Comparison of ENCODE assay signal across 17 mouse cellular contexts in the genomic region with DNA sequence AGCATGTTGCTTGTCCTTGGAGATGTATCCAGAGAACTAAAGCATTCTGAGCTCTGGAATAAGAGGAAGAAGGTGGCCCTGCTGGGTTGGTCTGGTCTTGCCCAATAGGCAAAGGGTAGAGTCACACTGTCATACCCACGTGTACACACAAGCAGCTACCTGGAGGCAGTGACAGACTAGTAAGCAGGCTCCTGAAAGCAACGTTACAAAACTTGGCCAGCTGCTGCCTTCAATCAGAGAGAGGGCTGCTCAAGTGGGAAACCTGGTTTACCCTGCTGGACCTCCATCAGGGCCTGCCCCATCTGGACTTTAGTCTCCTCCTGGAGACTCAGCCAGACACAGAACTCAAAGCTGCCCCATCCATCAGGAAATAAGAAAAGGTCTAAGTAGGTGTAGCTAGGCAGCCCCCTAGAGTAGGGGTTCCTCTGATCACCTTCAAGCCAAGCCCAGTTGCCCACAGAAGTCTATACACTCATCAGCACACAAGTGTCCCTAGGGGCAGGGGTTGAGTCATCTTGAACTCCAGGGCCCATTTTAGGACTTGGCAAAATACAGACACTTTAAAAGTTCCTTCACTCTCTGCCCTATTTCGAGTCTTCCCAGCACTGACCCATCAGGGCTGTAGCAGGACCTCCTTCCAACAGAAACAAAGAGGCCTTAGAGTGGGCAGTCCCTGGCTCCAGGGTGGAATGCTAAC. TPM values are rescaled to one million over a fixed set of nuclear protein-coding genes. Genes with fewer than 3 reads are reported as not detected.
DNase-seq lines count a peak whose midpoint lies in the region; ATAC-seq and TF ChIP-seq lines count a peak whose summit lies in the region.
"Had no signal": no experiment of that assay in that cellular context is flagged by ENCODE, and none has a peak within 500 bp of the region (broad histone marks: within the 10 kb centered on the region; RNA-seq: fewer than 3 reads in every experiment).

No protein-coding gene starts in this region.

- TF ChIP-seq CTCF in heart, adult 2 months (IDR thresholded peaks at IDR 0.05), result no peak
- TF ChIP-seq CTCF in bone marrow macrophage, adult 2 months (IDR thresholded peaks at IDR 0.05; ENCODE audit: low read depth, low read length), result no peak

- H3K79me2 ChIP-seq in heart, adult 2 months (replicated peaks; ENCODE audit: control insufficient read depth, insufficient read depth, low read length), result no peaks in the 10 kb centered on the region

- TF ChIP-seq EP300 in heart, adult 2 months (IDR thresholded peaks at IDR 0.05; ENCODE audit: insufficient read depth, low read depth, low read length), result no peak

- intact Hi-C loops in heart, adult 2 months (cut with DNase I), result no loop called here
- intact Hi-C loops in heart, postnatal 25 days (cut with DNase I), result loop anchor here (2.0 kb wide), 1 partner anchor 38 kb away; no protein-coding TSS in a partner anchor
- intact Hi-C loops in left cerebral cortex, postnatal 36 days (cut with DNase I), result no loop called here

- peaks cover 6% of the 10 kb centered on the region; the same call in 1 of the 2 replicates for H3K4me1 ChIP-seq in heart, adult 2 months (ENCODE audit: control insufficient read depth, insufficient read depth, low read length)
- H3K4me1 ChIP-seq in bone marrow macrophage, adult 2 months (ENCODE audit: control insufficient read depth, insufficient read depth, low read length), result peaks cover 36% of the 10 kb centered on the region

- H3K36me3 ChIP-seq in heart, adult 2 months (ENCODE audit: control insufficient read depth, insufficient read depth, low read length), result no peaks in the 10 kb centered on the region
- H3K36me3 ChIP-seq: embryonic facial prominence, embryonic 15.5 days; heart, embryonic 15.5 days; limb, embryonic 15.5 days had no signal

- peak overlapping the region; percentile 21; the same call in 1 of the 2 replicates for H3K27ac ChIP-seq in heart, adult 2 months
- peak overlapping the region; percentile 52 for H3K27ac ChIP-seq in bone marrow macrophage, adult 2 months (ENCODE audit: insufficient read depth, low read depth, low read length)
- H3K27ac ChIP-seq: embryonic facial prominence, embryonic 15.5 days; forebrain, embryonic 13.5 days; heart, embryonic 15.5 days; hindbrain, postnatal 0 days; left cerebral cortex, adult 2 months; limb, embryonic 15.5 days had no signal

- no peak overlapping the region for H3K4me3 ChIP-seq in heart, adult 2 months
- H3K4me3 ChIP-seq in bone marrow macrophage, adult 2 months (ENCODE audit: insufficient read depth, low read length), result no peak overlapping the region
- H3K4me3 ChIP-seq: embryonic facial prominence, embryonic 15.5 days; forebrain, embryonic 13.5 days; heart, embryonic 15.5 days; left cerebral cortex, adult 2 months; limb, embryonic 15.5 days had no signal

- no peak overlapping the region for H3K9ac ChIP-seq in heart, adult 2 months (ENCODE audit: low read depth, low read length)
- H3K9ac ChIP-seq: embryonic facial prominence, embryonic 15.5 days; forebrain, embryonic 13.5 days; heart, embryonic 15.5 days; limb, embryonic 15.5 days had no signal

- peak in 1 of 2 experiments; percentile 51 for DNase-seq in heart, adult 2 months
- no peak for DNase-seq in heart, postnatal 25 days (ENCODE audit: low spot score)
- peak; percentile 35 for DNase-seq in 416B (ENCODE audit: low read depth)
- DNase-seq in left cerebral cortex, postnatal 36 days (ENCODE audit: low spot score in 2 of 2), result no peak
- no peak for DNase-seq in embryo, embryonic 9.5 days (ENCODE audit: extremely low spot score)
- no peak for DNase-seq in ovary, adult 18-20 months (ENCODE audit: low spot score)
- DNase-seq: adrenal gland, postnatal 10 days; kidney, postnatal 14 days; thymus, adult 2 months had no signal

- H3K27me3 ChIP-seq in heart, adult 2 months (ENCODE audit: control insufficient read depth, insufficient read depth, low read length), result no peaks in the 10 kb centered on the region
- H3K27me3 ChIP-seq: embryonic facial prominence, embryonic 15.5 days; forebrain, embryonic 13.5 days; heart, embryonic 15.5 days; limb, embryonic 15.5 days had no signal

- ATAC-seq in megakaryocyte progenitor cell, adult 5-6 weeks (replicated peaks; ENCODE audit: poor library complexity), result peak; percentile 82
- ATAC-seq: forebrain, embryonic 13.5 days; hindbrain, postnatal 0 days had no signal

- no peak for TF ChIP-seq POLR2A in heart, adult 2 months (IDR thresholded peaks at IDR 0.05; ENCODE audit: insufficient read depth, low read depth, low read length)
- TF ChIP-seq POLR2A in bone marrow macrophage, adult 2 months (IDR thresholded peaks at IDR 0.05; ENCODE audit: borderline replicate concordance, low read depth, low read length), result no peak

- 67% methylated on average over 3 of the region's 3 CpGs for WGBS in heart, adult 2 months

RNA-seq across cellular contexts. Expression of a gene that starts 25.9 kb away (rescaled TPM):
- total RNA-seq in heart, adult 2 months (2021), result 10 to 100 TPM; 20.9 to 22.4 TPM
- 5.6 and 8.1 TPM in 2 replicates for polyA plus RNA-seq in heart, adult 2 months (2012; rRNA removed)
- 10 to 100 TPM; 20.1 to 29.1 TPM for total RNA-seq in heart, postnatal 25 days (2021)
- polyA plus RNA-seq in bone marrow macrophage, adult 2 months (2012; ENCODE audit: insufficient read depth, insufficient read length, missing spikeins), result 51.2 and 53.0 TPM in 2 replicates
- 48.3 and 62.8 TPM in 2 replicates for total RNA-seq in megakaryocyte progenitor cell, adult 5-6 weeks (2015)
- total RNA-seq in megakaryocyte progenitor cell, adult 5-6 weeks (2017), result 27.1 and 50.4 TPM in 2 replicates
- total RNA-seq in left cerebral cortex, postnatal 36 days (2021), result 10 to 100 TPM; 31.3 to 41.8 TPM

RNA-seq across cellular contexts. Expression of a gene that starts 54.1 kb away (rescaled TPM):
- 10 to 100 TPM; 22.3 to 32.6 TPM for total RNA-seq in heart, adult 2 months (2021)
- polyA plus RNA-seq in heart, adult 2 months (2012; rRNA removed), result 40.4 and 46.8 TPM in 2 replicates
- total RNA-seq in heart, postnatal 25 days (2021), result 10 to 100 TPM; 17.3 to 26.1 TPM
- polyA plus RNA-seq in bone marrow macrophage, adult 2 months (2012; ENCODE audit: insufficient read depth, insufficient read length, missing spikeins), result 4.8 and 5.2 TPM in 2 replicates
- 5.5 and 5.7 TPM in 2 replicates for total RNA-seq in megakaryocyte progenitor cell, adult 5-6 weeks (2015)
- 6.8 and 6.9 TPM in 2 replicates for total RNA-seq in megakaryocyte progenitor cell, adult 5-6 weeks (2017)
- under 1 TPM; 0.57 to 0.91 TPM for total RNA-seq in left cerebral cortex, postnatal 36 days (2021)
- polyA plus RNA-seq: forebrain, embryonic 13.5 days had no signal
